Mouse (Mus musculus) layer of hippocampus, adult 9-11 months (tissue): ENCODE results near the gene Wwc2.

ENCODE experiments used
- DNase-seq: peaks from one replicate; pipeline ENCODE4 v3.0.0; 2022

Wwc2 gene

GRCm38 (mm10) chr8:47939217-47939616 lies 51.5 kb downstream of the Wwc2 start:
- DNase-seq = no peak

- DNase-seq = no peak
These were observed 54.3 kb downstream of the Wwc2 start for GRCm38 (mm10) chr8:47936386-47936785.

GRCm38 (mm10) chr8:47935461-47935860 lies 55.3 kb downstream of the Wwc2 start:
- no peak for DNase-seq

- no peak for DNase-seq
These were observed 57.6 kb downstream of the Wwc2 start for GRCm38 (mm10) chr8:47933087-47933486.

- DNase-seq = peak; percentile 26
These were observed 58.5 kb downstream of the Wwc2 start for GRCm38 (mm10) chr8:47932028-47932790.

- peak; percentile 30 for DNase-seq
These were observed 59.4 kb downstream of the Wwc2 start for GRCm38 (mm10) chr8:47931371-47931770.

GRCm38 (mm10) chr8:47929615-47930014 lies 61.1 kb downstream of the Wwc2 start:
- DNase-seq = no peak

- DNase-seq = no peak
These were observed 62.0 kb downstream of the Wwc2 start for GRCm38 (mm10) chr8:47928604-47929185.

GRCm38 (mm10) chr8:47924921-47925320 lies 65.8 kb downstream of the Wwc2 start:
- no peak for DNase-seq

GRCm38 (mm10) chr8:47922816-47923215 lies 67.9 kb downstream of the Wwc2 start:
- no peak for DNase-seq

- DNase-seq = no peak
These were observed 68.7 kb downstream of the Wwc2 start for GRCm38 (mm10) chr8:47922011-47922410.

GRCm38 (mm10) chr8:47920575-47921144 lies 70.1 kb downstream of the Wwc2 start:
- no peak for DNase-seq

- peak; percentile 20 for DNase-seq
These were observed 73.4 kb downstream of the Wwc2 start for GRCm38 (mm10) chr8:47917060-47918035.

- no peak for DNase-seq
These were observed 75.2 kb downstream of the Wwc2 start for GRCm38 (mm10) chr8:47915521-47915920.

- DNase-seq = no peak
These were observed 75.8 kb downstream of the Wwc2 start for GRCm38 (mm10) chr8:47914946-47915345.

GRCm38 (mm10) chr8:47914161-47914560 lies 76.6 kb downstream of the Wwc2 start:
- DNase-seq = no peak

GRCm38 (mm10) chr8:47913621-47914020 lies 77.1 kb downstream of the Wwc2 start:
- DNase-seq = no peak

- DNase-seq = no peak
These were observed 81.0 kb downstream of the Wwc2 start for GRCm38 (mm10) chr8:47909681-47910080.

- no peak for DNase-seq
These were observed 83.7 kb downstream of the Wwc2 start for GRCm38 (mm10) chr8:47907056-47907455.

GRCm38 (mm10) chr8:47906142-47906541 lies 84.6 kb downstream of the Wwc2 start:
- DNase-seq = no peak

GRCm38 (mm10) chr8:47905256-47905655 lies 85.5 kb downstream of the Wwc2 start:
- no peak for DNase-seq

GRCm38 (mm10) chr8:47904004-47904403 lies 86.7 kb downstream of the Wwc2 start:
- no peak for DNase-seq

- no peak for DNase-seq
These were observed 88.0 kb downstream of the Wwc2 start for GRCm38 (mm10) chr8:47902704-47903103.
